In the genomic region with DNA sequence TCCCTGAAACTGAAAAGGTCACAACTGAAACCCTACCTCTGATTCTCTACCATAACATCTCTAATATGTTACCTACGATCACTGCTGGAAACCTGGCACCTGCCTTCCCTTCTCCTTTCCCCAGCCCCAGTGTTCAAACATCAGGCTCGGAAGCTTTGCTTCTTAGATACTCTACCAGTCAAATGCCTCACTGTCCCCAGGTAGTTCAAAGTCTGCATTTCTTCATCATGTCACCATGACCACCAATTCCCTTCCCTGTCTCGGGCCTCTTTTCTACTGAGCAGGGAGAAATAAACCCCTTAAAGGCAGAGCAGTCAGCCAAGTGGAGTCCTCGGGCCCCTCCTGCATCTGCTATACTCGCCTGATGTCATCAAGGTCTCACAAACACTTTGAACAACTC, we compare ENCODE assay signal across 22 mouse cellular contexts. TPM values are rescaled to one million over a fixed set of nuclear protein-coding genes. Genes with fewer than 3 reads are reported as not detected.
DNase-seq lines count a peak whose midpoint lies in the region; ATAC-seq and TF ChIP-seq lines count a peak whose summit lies in the region.
"Had no signal": no experiment of that assay in that cellular context is flagged by ENCODE, and none has a peak within 500 bp of the region (broad histone marks: within the 10 kb centered on the region; RNA-seq: fewer than 3 reads in every experiment).

No protein-coding gene starts in this region.

- peak; percentile 60 for DNase-seq in heart, adult 11 months
- DNase-seq in heart, adult 8-10 months (ENCODE audit: low spot score), result no peak
- DNase-seq in kidney, postnatal 36 days, result no peak
- no peak for DNase-seq in adrenal gland, postnatal 10 days
- DNase-seq: adrenal gland, adult 2 months; adrenal gland, adult 8-10 months; adrenal gland, postnatal 14 days; adrenal gland, postnatal 25 days; adrenal gland, postnatal 36 days; B cell, adult 2 months; cerebellum, adult 11 months; cerebellum, adult 11-12 months; cerebellum, adult 18-20 months had no signal

- H3K36me3 ChIP-seq in intestine, embryonic 16.5 days (ENCODE audit: control insufficient read depth, insufficient read depth, low read length), result no peaks in the 10 kb centered on the region
- H3K36me3 ChIP-seq in intestine, embryonic 15.5 days, result 0 out of 2 replicates have a peak, but pooled peaks cover 4% of the 10 kb centered on the region
- peaks cover 4% of the 10 kb centered on the region for H3K36me3 ChIP-seq in kidney, embryonic 15.5 days
- H3K36me3 ChIP-seq in intestine, postnatal 0 days (ENCODE audit: control insufficient read depth, insufficient read depth), result peaks cover 3% of the 10 kb centered on the region; the same call in 1 of the 2 replicates

- no peaks in the 10 kb centered on the region for H3K9me3 ChIP-seq in intestine, embryonic 16.5 days (ENCODE audit: control insufficient read depth, low read length)
- H3K9me3 ChIP-seq in intestine, embryonic 15.5 days, result no peaks in the 10 kb centered on the region
- H3K9me3 ChIP-seq in kidney, embryonic 15.5 days (replicated peaks), result no peaks in the 10 kb centered on the region
- no peaks in the 10 kb centered on the region for H3K9me3 ChIP-seq in intestine, postnatal 0 days (ENCODE audit: control insufficient read depth)
- H3K9me3 ChIP-seq: G1E had no signal

- H3K9ac ChIP-seq in intestine, embryonic 16.5 days (ENCODE audit: low read depth, low read length), result no peak overlapping the region
- no peak overlapping the region for H3K9ac ChIP-seq in intestine, embryonic 15.5 days
- no peak overlapping the region for H3K9ac ChIP-seq in kidney, embryonic 15.5 days
- no peak overlapping the region for H3K9ac ChIP-seq in intestine, postnatal 0 days (ENCODE audit: low read depth, low read length)

- WGBS in intestine, embryonic 16.5 days, result 80% methylated on average over 5 of the region's 5 CpGs
- 77% methylated on average over 5 of the region's 5 CpGs for WGBS in intestine, embryonic 15.5 days
- WGBS in kidney, embryonic 15.5 days, result 73% methylated on average over 5 of the region's 5 CpGs
- WGBS in intestine, postnatal 0 days, result 49% methylated on average over 5 of the region's 5 CpGs

- ATAC-seq in intestine, embryonic 16.5 days, result peak; percentile 70; the same call in 1 of the 2 replicates
- no peak for ATAC-seq in intestine, embryonic 15.5 days
- ATAC-seq in kidney, embryonic 15.5 days (replicated peaks; ENCODE audit: low FRiP score), result no peak
- peak; percentile 75 for ATAC-seq in intestine, postnatal 0 days
- ATAC-seq: activated CD4-positive, CD25-positive, alpha-beta regulatory T cell, adult 4 months; CD4-positive, CD25-positive, alpha-beta regulatory T cell, adult 4 months; Patski had no signal

- H3K4me1 ChIP-seq in intestine, embryonic 16.5 days (ENCODE audit: control insufficient read depth, insufficient read depth, low read length), result 0 out of 2 replicates have a peak, but pooled peaks cover 3% of the 10 kb centered on the region
- H3K4me1 ChIP-seq in intestine, embryonic 15.5 days (replicated peaks), result no peaks in the 10 kb centered on the region
- H3K4me1 ChIP-seq in kidney, embryonic 15.5 days, result peaks cover 22% of the 10 kb centered on the region
- H3K4me1 ChIP-seq in intestine, postnatal 0 days (replicated peaks; ENCODE audit: control insufficient read depth, insufficient read depth, low read length), result 0 out of 2 replicates have a peak, but pooled peaks cover 4% of the 10 kb centered on the region

- no peaks in the 10 kb centered on the region for H3K27me3 ChIP-seq in intestine, embryonic 16.5 days (replicated peaks; ENCODE audit: control insufficient read depth, insufficient read depth, low read length)
- no peaks in the 10 kb centered on the region for H3K27me3 ChIP-seq in intestine, embryonic 15.5 days (replicated peaks)
- H3K27me3 ChIP-seq in kidney, embryonic 15.5 days, result no peaks in the 10 kb centered on the region
- no peaks in the 10 kb centered on the region for H3K27me3 ChIP-seq in intestine, postnatal 0 days (replicated peaks; ENCODE audit: control insufficient read depth, insufficient read depth, low read length)
- H3K27me3 ChIP-seq: CH12.LX, Patski had no signal

- H3K4me2 ChIP-seq in intestine, embryonic 16.5 days (ENCODE audit: low read depth, low read length), result no peak overlapping the region
- H3K4me2 ChIP-seq in intestine, embryonic 15.5 days (replicated peaks), result no peak overlapping the region
- no peak overlapping the region for H3K4me2 ChIP-seq in kidney, embryonic 15.5 days
- 0 out of 2 replicates have a peak overlapping the region, but pooled peaks have one; percentile 9 for H3K4me2 ChIP-seq in intestine, postnatal 0 days (replicated peaks; ENCODE audit: low read depth)

- no peak for TF ChIP-seq CTCF in intestine, postnatal 0 days (IDR thresholded peaks at IDR 0.05; ENCODE audit: low read depth)

- H3K27ac ChIP-seq in intestine, embryonic 16.5 days (ENCODE audit: low read length), result no peak overlapping the region
- no peak overlapping the region for H3K27ac ChIP-seq in intestine, embryonic 15.5 days
- peak overlapping the region; percentile 45; the same call in 1 of the 2 replicates for H3K27ac ChIP-seq in kidney, embryonic 15.5 days
- H3K27ac ChIP-seq in intestine, postnatal 0 days (ENCODE audit: low read depth, low read length), result peak overlapping the region; percentile 54; the same call in 1 of the 2 replicates

- H3K4me3 ChIP-seq in intestine, embryonic 16.5 days (ENCODE audit: low read length), result no peak overlapping the region
- no peak overlapping the region for H3K4me3 ChIP-seq in intestine, embryonic 15.5 days (replicated peaks)
- H3K4me3 ChIP-seq in kidney, embryonic 15.5 days (replicated peaks), result no peak overlapping the region
- H3K4me3 ChIP-seq in intestine, postnatal 0 days (ENCODE audit: low read depth, low read length), result no peak overlapping the region

RNA-seq across cellular contexts. Expression of a gene that starts 20.2 kb away (rescaled TPM):
- total RNA-seq in heart, adult 8-10 months (2022), result 1 to 10 TPM; 2.2 to 3.0 (median 2.7) TPM
- polyA plus RNA-seq in intestine, embryonic 16.5 days (2015; fragmentation: Nextera tagmentation; extraction: Ambion mirVana), result 13.0 and 14.2 TPM in 2 replicates
- 13.3 and 15.1 TPM in 2 replicates for polyA plus RNA-seq in intestine, embryonic 15.5 days (2015; fragmentation: Nextera tagmentation; extraction: Ambion mirVana)
- polyA plus RNA-seq in kidney, embryonic 15.5 days (2015; fragmentation: Nextera tagmentation; extraction: Ambion mirVana), result 15.9 and 18.9 TPM in 2 replicates
- polyA plus RNA-seq in intestine, postnatal 0 days (2015; fragmentation: Nextera tagmentation; extraction: Ambion mirVana), result 7.4 and 7.9 TPM in 2 replicates
- 1 to 10 TPM; 6.1 to 7.4 TPM for total RNA-seq in adrenal gland, postnatal 10 days (2021)

Comparison
In these comparisons a context has a peak if more than half of its experiments do, and no peak if none do; other contexts are left out.
1. ATAC-seq: peak in intestine, embryonic 16.5 days (single experiment) and intestine, postnatal 0 days (single experiment); none in intestine, embryonic 15.5 days (single experiment) and kidney, embryonic 15.5 days (single experiment).
2. H3K27ac ChIP-seq: peak in kidney, embryonic 15.5 days (single experiment) and intestine, postnatal 0 days (single experiment); none in intestine, embryonic 16.5 days (single experiment) and intestine, embryonic 15.5 days (single experiment).